Mouse (Mus musculus) stomach, postnatal 0 days (tissue): ENCODE measurements at regions not wholly inside any gene's neighbourhood (a gene's known extent, or its start where the extent isn't known, plus 50 kb on each side); places are given as distances from the start of the nearest gene placed in this dataset.

Experiments used
- CTCF ChIP-seq: IDR thresholded peaks from 2 replicates; pipeline ENCODE4 v1.5.1; 2016; ENCODE audit warnings: antibody characterized with exemption, low read depth, mild to moderate bottlenecking, moderate library complexity
- EP300 ChIP-seq: optimal IDR thresholded peaks from 2 replicates; pipeline ENCODE3; 2016; ENCODE audit warnings: antibody characterized with exemption

- TF ChIP-seq CTCF (no peak), EP300 (no peak)
Measured at GRCm38 (mm10) chr9:41285266-41286144, 124.0 kb upstream of the Ubash3b start.
